Mouse (Mus musculus) MEL (cell line): Measurements from ENCODE around the gene Bcan. TPM values are rescaled to one million over a fixed set of nuclear protein-coding genes. Genes with fewer than 3 reads are reported as not detected.

Experiments
- DNase-seq: peaks from one replicate; pipeline ENCODE4 v3.0.0; 2011; ENCODE audit warnings: low read depth, low spot score
- H3K27ac ChIP-seq: 2 replicates; pipeline ENCODE4 v1.5.1; 2012; ENCODE audit warnings: low read depth, mild to moderate bottlenecking, control low read depth, low read length, moderate library complexity; ENCODE audit not compliant: control insufficient read depth
- H3K27me3 ChIP-seq, 2 experiments: fragments of 150-350 bp in 1 of 2; sonication (generic) in 1 of 2; 2 replicates each; pipeline ENCODE4 v1.6.1; 2012; ENCODE audit warnings: low read length in 2 of 2, mild to moderate bottlenecking in 2 of 2, improper control_type of control experiment in 1 of 2, moderate library complexity in 1 of 2; ENCODE audit not compliant: insufficient read depth in 2 of 2, control insufficient read depth in 1 of 2
- H3K36me3 ChIP-seq, 2 experiments: 2 replicates each; pipeline ENCODE4 v1.6.1; 2012 to 2014; ENCODE audit warnings: low read length in 2 of 2, improper control_type of control experiment in 1 of 2, inconsistent platforms in 1 of 2, mild to moderate bottlenecking in 1 of 2; ENCODE audit not compliant: insufficient read depth in 2 of 2, control insufficient read depth in 1 of 2
- H3K4me1 ChIP-seq, 2 experiments: fragments of 150-350 bp in 1 of 2; sonication (generic) in 1 of 2; 2 replicates each; pipeline ENCODE4 v1.6.1; 2012; ENCODE audit warnings: low read length in 2 of 2, improper control_type of control experiment in 1 of 2, mild to moderate bottlenecking in 1 of 2; ENCODE audit not compliant: insufficient read depth in 2 of 2, control insufficient read depth in 1 of 2
- H3K4me3 ChIP-seq, 2 experiments: fragments of 150-350 bp in 1 of 2; sonication (generic) in 1 of 2; 2 replicates each; pipeline ENCODE4 v1.5.1; 2012; ENCODE audit warnings: low read depth in 2 of 2, low read length in 2 of 2, mild to moderate bottlenecking in 2 of 2, moderate library complexity in 2 of 2, control low read depth in 1 of 2, improper control_type of control experiment in 1 of 2; ENCODE audit not compliant: control insufficient read depth in 1 of 2, insufficient read depth in 1 of 2
- H3K79me2 ChIP-seq: 2 replicates; pipeline ENCODE4 v1.6.1; 2012; ENCODE audit warnings: mild to moderate bottlenecking, low read length, moderate library complexity; ENCODE audit not compliant: control insufficient read depth, poor library complexity, insufficient read depth
- H3K9ac ChIP-seq: 2 replicates; pipeline ENCODE4 v1.6.1; 2012; ENCODE audit warnings: low read depth, mild to moderate bottlenecking, control low read depth, low read length, moderate library complexity; ENCODE audit not compliant: control insufficient read depth, poor library complexity, severe bottlenecking
- H3K9me3 ChIP-seq: fragments of 150-350 bp; sonication (generic); replicated peaks from 2 replicates; pipeline ENCODE4 v1.6.1; 2012; ENCODE audit warnings: mild to moderate bottlenecking, low read length, improper control_type of control experiment, moderate library complexity; ENCODE audit not compliant: insufficient read depth
- BHLHE40 ChIP-seq: IDR thresholded peaks from 2 replicates; pipeline ENCODE4 v1.6.1; 2012; ENCODE audit warnings: low read depth, mild to moderate bottlenecking, inconsistent platforms, low read length, improper control_type of control experiment, borderline replicate concordance
- CHD1 ChIP-seq: IDR thresholded peaks from 2 replicates; pipeline ENCODE4 v1.6.1; 2012; ENCODE audit warnings: low read depth, mild to moderate bottlenecking, inconsistent platforms, low read length, improper control_type of control experiment
- CHD2 ChIP-seq: IDR thresholded peaks from 2 replicates; pipeline ENCODE4 v1.6.1; 2011; ENCODE audit warnings: low read length, improper control_type of control experiment
- CTCF ChIP-seq, 3 experiments: IDR thresholded peaks in 2 of 3; conservative IDR thresholded peaks in 1 of 3; 2 replicates each; pipeline ENCODE4 v1.5.1; 2011 to 2012; ENCODE audit warnings: low read length in 3 of 3, low read depth in 2 of 3, mild to moderate bottlenecking in 2 of 3, improper control_type of control experiment in 1 of 3, inconsistent platforms in 1 of 3, mixed read lengths in 1 of 3, moderate library complexity in 1 of 3; ENCODE audit not compliant: control insufficient read depth in 1 of 3, insufficient read depth in 1 of 3, poor library complexity in 1 of 3, severe bottlenecking in 1 of 3
- ELF1 ChIP-seq: IDR thresholded peaks from 2 replicates; pipeline ENCODE4 v1.6.1; 2014; ENCODE audit warnings: low read depth, mild to moderate bottlenecking, inconsistent platforms, low read length, improper control_type of control experiment, moderate library complexity
- EP300 ChIP-seq, 2 experiments: IDR thresholded peaks; 2 replicates each; pipeline ENCODE4 v1.6.1; 2011; ENCODE audit warnings: improper control_type of control experiment in 2 of 2, low read length in 2 of 2, low read depth in 1 of 2, mild to moderate bottlenecking in 1 of 2
- ETS1 ChIP-seq: IDR thresholded peaks from 2 replicates; pipeline ENCODE4 v1.6.1; 2012; ENCODE audit warnings: low read depth, mild to moderate bottlenecking, inconsistent platforms, low read length, improper control_type of control experiment, moderate library complexity
- GATA1 ChIP-seq: IDR thresholded peaks from 2 replicates; pipeline ENCODE4 v1.6.1; 2011; ENCODE audit warnings: low read depth, low read length, improper control_type of control experiment
- HCFC1 ChIP-seq: IDR thresholded peaks from 2 replicates; pipeline ENCODE4 v1.6.1; 2012; ENCODE audit warnings: low read depth, mild to moderate bottlenecking, inconsistent platforms, low read length, improper control_type of control experiment, moderate library complexity
- KAT2A ChIP-seq: conservative IDR thresholded peaks from 2 replicates; pipeline ENCODE4 v1.6.1; 2012; ENCODE audit warnings: low read depth, low read length, improper control_type of control experiment, inconsistent platforms
- MAZ ChIP-seq: IDR thresholded peaks from 2 replicates; pipeline ENCODE4 v1.6.1; 2012; ENCODE audit warnings: low read depth, mild to moderate bottlenecking, inconsistent platforms, low read length, improper control_type of control experiment
- MXI1 ChIP-seq: IDR thresholded peaks from 2 replicates; pipeline ENCODE4 v1.6.1; 2011; ENCODE audit warnings: mild to moderate bottlenecking, low read depth, low read length, improper control_type of control experiment
- MYC ChIP-seq: IDR thresholded peaks from 2 replicates; pipeline ENCODE4 v1.6.1; 2011; ENCODE audit warnings: low read depth, mild to moderate bottlenecking, low read length, improper control_type of control experiment, moderate library complexity
- NELFE ChIP-seq: IDR thresholded peaks from 2 replicates; pipeline ENCODE4 v1.6.1; 2011; ENCODE audit warnings: low read depth, low read length, improper control_type of control experiment
- POLR2A ChIP-seq, 2 experiments: IDR thresholded peaks; 2 replicates each; pipeline ENCODE4 v1.6.1; 2011 to 2012; ENCODE audit warnings: low read length in 2 of 2, mild to moderate bottlenecking in 2 of 2, control low read depth in 1 of 2, improper control_type of control experiment in 1 of 2, low read depth in 1 of 2, moderate library complexity in 1 of 2; ENCODE audit not compliant: control insufficient read depth in 1 of 2, insufficient read depth in 1 of 2, poor library complexity in 1 of 2
- POLR2AphosphoS2 ChIP-seq: IDR thresholded peaks from 2 replicates; pipeline ENCODE4 v1.6.1; 2011; ENCODE audit warnings: low read length, improper control_type of control experiment
- RAD21 ChIP-seq: IDR thresholded peaks from 2 replicates; pipeline ENCODE4 v1.6.1; 2011; ENCODE audit warnings: mild to moderate bottlenecking, low read depth, low read length, improper control_type of control experiment
- SMC3 ChIP-seq: IDR thresholded peaks from 2 replicates; pipeline ENCODE4 v1.6.1; 2011; ENCODE audit warnings: low read depth, low read length, improper control_type of control experiment
- TAL1 ChIP-seq: IDR thresholded peaks from 2 replicates; pipeline ENCODE4 v1.6.1; 2012; ENCODE audit warnings: mild to moderate bottlenecking, inconsistent platforms, low read length, moderate library complexity, mixed read lengths
- UBTF ChIP-seq: IDR thresholded peaks from 2 replicates; pipeline ENCODE4 v1.6.1; 2012; ENCODE audit warnings: low read depth, mild to moderate bottlenecking, inconsistent platforms, low read length, improper control_type of control experiment, moderate library complexity, borderline replicate concordance; ENCODE audit not compliant: insufficient read depth
- USF1 ChIP-seq: IDR thresholded peaks from 2 replicates; pipeline ENCODE4 v1.6.1; 2014; ENCODE audit warnings: low read depth, mild to moderate bottlenecking, inconsistent platforms, low read length, improper control_type of control experiment, moderate library complexity
- ZC3H11A ChIP-seq: IDR thresholded peaks from 2 replicates; pipeline ENCODE4 v1.6.1; 2012; ENCODE audit warnings: low read depth, mild to moderate bottlenecking, inconsistent platforms, low read length, improper control_type of control experiment
- ZKSCAN1 ChIP-seq: IDR thresholded peaks from 2 replicates; pipeline ENCODE4 v1.6.1; 2012; ENCODE audit warnings: low read depth, mild to moderate bottlenecking, inconsistent platforms, low read length, improper control_type of control experiment, moderate library complexity
- ZNF384 ChIP-seq: IDR thresholded peaks from 2 replicates; pipeline ENCODE4 v1.6.1; 2012; ENCODE audit warnings: low read depth, mild to moderate bottlenecking, inconsistent platforms, low read length, improper control_type of control experiment
- polyA plus RNA-seq, 2 experiments: library from polyadenylated mRNA; stranded (reverse) in 1 of 2; unstranded in 1 of 2; fragments of >175 nt in 1 of 2; fragments of >200 nt in 1 of 2; gene quantifications; 2 replicates each; pipeline versions ENCODE4 v1.2.1 to v1.2.4; 2012; ENCODE audit warnings: low replicate concordance in 2 of 2, low read depth in 1 of 2; ENCODE audit not compliant: insufficient read length in 2 of 2, insufficient read depth in 1 of 2, missing spikeins in 1 of 2
- total RNA-seq: library from RNA; depleted of rRNA; stranded (reverse); fragments of 300-350 nt; gene quantifications from 2 replicates; pipeline ENCODE4 v1.2.3, GENCODE M21; 2012

Bcan gene
- total and polyA plus RNA-seq, 3 experiments: not detected

- Histone ChIP-seq H3K27me3 (no peaks in the 10 kb centered on the region), H3K36me3 (no peaks in the 10 kb centered on the region)
- no peak for TF ChIP-seq ZNF384
- TF ChIP-seq TAL1: no peak
- no peak for TF ChIP-seq UBTF
- no peak for TF ChIP-seq ZC3H11A
- no peak for TF ChIP-seq ETS1
- no peak for TF ChIP-seq MAZ
- no peak for TF ChIP-seq POLR2A (IDR thresholded peaks at IDR 0.05; ENCODE audit: control insufficient read depth in 1 of 2, insufficient read depth in 1 of 2, low read depth in 1 of 2, low read length in 2 of 2, poor library complexity in 1 of 2)
- no peak for TF ChIP-seq ZKSCAN1
- no peak for TF ChIP-seq POLR2AphosphoS2
- TF ChIP-seq ELF1: no peak
- TF ChIP-seq CHD1: no peak
- no peak for TF ChIP-seq GATA1
- TF ChIP-seq SMC3: no peak
- TF ChIP-seq CTCF (IDR thresholded peaks at IDR 0.05 in 2 of 3, conservative IDR thresholded peaks at IDR 0.05 in 1 of 3; ENCODE audit: control insufficient read depth in 1 of 3, insufficient read depth in 1 of 3, low read depth in 2 of 3, low read length in 3 of 3, poor library complexity in 1 of 3, severe bottlenecking in 1 of 3): no peak
- TF ChIP-seq USF1: no peak
- no peak for TF ChIP-seq NELFE
- TF ChIP-seq EP300 (IDR thresholded peaks at IDR 0.05; ENCODE audit: low read depth in 1 of 2, low read length in 2 of 2): no peak
- TF ChIP-seq RAD21: no peak
Measured at GRCm38 (mm10) chr3:87958967-87959366, 41.1 kb downstream of the Bcan start.

GRCm38 (mm10) chr3:87958476-87958875 is 41.6 kb downstream of the Bcan start:
- Histone ChIP-seq H3K27ac (no peak overlapping the region), H3K9ac (no peak overlapping the region), H3K27me3 (no peaks in the 10 kb centered on the region), H3K4me3 (no peak overlapping the region), H3K4me1 (peaks cover 0 to 10% of the 10 kb centered on the region in 2 experiments; a peak in 2 of 4 replicates), H3K36me3 (no peaks in the 10 kb centered on the region)
- DNase-seq: no peak
- TF ChIP-seq MAZ: no peak
- TF ChIP-seq KAT2A: no peak
- no peak for TF ChIP-seq MXI1
- no peak for TF ChIP-seq BHLHE40
- no peak for TF ChIP-seq MYC
- no peak for TF ChIP-seq TAL1
- TF ChIP-seq ELF1: no peak
- no peak for TF ChIP-seq CTCF (IDR thresholded peaks at IDR 0.05 in 2 of 3, conservative IDR thresholded peaks at IDR 0.05 in 1 of 3; ENCODE audit: control insufficient read depth in 1 of 3, insufficient read depth in 1 of 3, low read depth in 2 of 3, low read length in 3 of 3, poor library complexity in 1 of 3, severe bottlenecking in 1 of 3)
- TF ChIP-seq CHD2: no peak
- TF ChIP-seq HCFC1: no peak
- no peak for TF ChIP-seq GATA1
- TF ChIP-seq, all 39 proteins: peak for 0
- Histone ChIP-seq H3K9me3 (no peaks in the 10 kb centered on the region), H3K79me2 (no peaks in the 10 kb centered on the region)

More at GRCm38 (mm10) chr3:87958967-87959366, 41.1 kb downstream of the Bcan start:
- Histone ChIP-seq H3K27ac (no peak overlapping the region), H3K4me3 (no peak overlapping the region), H3K9me3 (no peaks in the 10 kb centered on the region), H3K4me1 (peaks cover 0 to 10% of the 10 kb centered on the region in 2 experiments; a peak in 2 of 4 replicates), H3K9ac (no peak overlapping the region), H3K79me2 (no peaks in the 10 kb centered on the region)
- DNase-seq: no peak
